Mouse (Mus musculus) lung, embryonic 15.5 days (tissue): ENCODE measurements around the gene Abi3. TPM values are rescaled to one million over a fixed set of nuclear protein-coding genes. Genes with fewer than 3 reads are reported as not detected.

Source experiments
- ATAC-seq: fragments of 200-750 bp; cut with Nextera tagmentation; 2 replicates; pipeline ENCODE4 v1.8.0; 2017; ENCODE audit warnings: moderate number of reproducible peaks, borderline replicate concordance; ENCODE audit not compliant: low FRiP score, low TSS enrichment; ENCODE audit errors: extremely low read depth
- H3K27ac ChIP-seq: fragments of 300-500 bp; sonication (generic); 2 replicates; pipeline ENCODE4 v1.5.1; 2015; ENCODE audit warnings: moderate library complexity, mild to moderate bottlenecking, inconsistent platforms
- H3K27me3 ChIP-seq: fragments of 300-500 bp; sonication (generic); 2 replicates; pipeline ENCODE4 v1.6.1; 2015; ENCODE audit warnings: inconsistent platforms
- H3K36me3 ChIP-seq: fragments of 300-500 bp; sonication (generic); 2 replicates; pipeline ENCODE4 v1.6.1; 2015; ENCODE audit warnings: inconsistent platforms
- H3K4me1 ChIP-seq: fragments of 300-500 bp; sonication (generic); 2 replicates; pipeline ENCODE4 v1.6.1; 2015; ENCODE audit warnings: inconsistent platforms
- H3K4me2 ChIP-seq: fragments of 300-500 bp; sonication (generic); 2 replicates; pipeline ENCODE4 v1.6.1; 2015; ENCODE audit warnings: inconsistent platforms, mild to moderate bottlenecking, moderate library complexity
- H3K4me3 ChIP-seq: fragments of 300-500 bp; sonication (generic); 2 replicates; pipeline ENCODE4 v1.5.1; 2015; ENCODE audit warnings: mild to moderate bottlenecking, inconsistent platforms
- H3K9ac ChIP-seq: fragments of 300-500 bp; sonication (generic); 2 replicates; pipeline ENCODE4 v1.6.1; 2015; ENCODE audit warnings: inconsistent platforms
- H3K9me3 ChIP-seq: fragments of 300-500 bp; sonication (generic); 2 replicates; pipeline ENCODE4 v1.6.1; 2016; ENCODE audit warnings: inconsistent platforms
- WGBS: fragments of 180-500 bp; shearing (Covaris S2); methylation state at CpG from one replicate; pipeline ENCODE4 v1.1.7; 2015; 5-methylcytosine and 5-hydroxymethylcytosine counted together
- polyA plus RNA-seq: library from polyadenylated mRNA; unstranded; fragments of >200 nt; fragmentation: Nextera tagmentation; extraction: Ambion mirVana; gene quantifications from 2 replicates; pipeline ENCODE4 v1.2.1, GENCODE M21; 2015

The Abi3 gene
- polyA plus RNA-seq, 1 experiment from 2014 or later, result 19.7 TPM

- Histone ChIP-seq H3K27me3 (no peaks in the 10 kb centered on the region), H3K36me3 (no peaks in the 10 kb centered on the region), H3K4me2 (peak overlapping the region; percentile 77), H3K4me3 (peak overlapping the region; percentile 72), H3K9ac (peak overlapping the region; percentile 68), H3K9me3 (no peaks in the 10 kb centered on the region), H3K4me1 (peaks cover 15% of the 10 kb centered on the region), H3K27ac (peak overlapping the region; percentile 96)
- WGBS, result 17% methylated on average over 21 of the region's 21 CpGs
- ATAC-seq, result peak; percentile 5; the same call in 1 of the 2 replicates
These were observed 15.6 kb upstream of the Abi3 start for GRCm38 (mm10) chr11:95857716-95858527.

DNA sequence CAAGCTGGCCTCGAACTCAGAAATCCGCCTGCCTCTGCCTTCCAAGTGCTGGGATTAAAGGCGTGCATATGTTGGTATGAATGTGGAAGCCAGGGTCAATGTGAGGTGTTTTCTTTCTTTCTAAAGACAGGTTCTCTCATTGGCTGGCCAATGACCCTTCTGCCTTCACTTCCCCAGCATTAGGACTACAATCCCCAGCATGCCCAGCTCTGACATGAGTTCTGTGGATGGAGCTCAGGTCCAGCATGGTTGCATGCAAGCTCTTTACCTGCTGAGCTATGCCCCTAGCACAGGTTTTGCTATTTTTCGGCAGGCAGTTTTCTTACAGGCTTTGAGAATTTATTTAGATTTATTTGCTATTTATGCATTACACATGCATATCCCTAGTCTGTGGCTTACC is 15.0 kb upstream of the Abi3 start:
- Histone ChIP-seq H3K27ac (no peak overlapping the region), H3K4me1 (peaks cover 15% of the 10 kb centered on the region), H3K4me3 (no peak overlapping the region), H3K9ac (no peak overlapping the region), H3K36me3 (no peaks in the 10 kb centered on the region), H3K9me3 (no peaks in the 10 kb centered on the region), H3K4me2 (0 out of 2 replicates have a peak overlapping the region, but pooled peaks have one; percentile 77), H3K27me3 (no peaks in the 10 kb centered on the region)
- WGBS, result 77% methylated on average over 4 of the region's 4 CpGs
- ATAC-seq, result no peak

- Histone ChIP-seq H3K4me2 (no peak overlapping the region), H3K36me3 (no peaks in the 10 kb centered on the region), H3K4me1 (peaks cover 8% of the 10 kb centered on the region), H3K27me3 (0 out of 2 replicates have a peak, but pooled peaks cover 4% of the 10 kb centered on the region), H3K9ac (no peak overlapping the region), H3K4me3 (no peak overlapping the region), H3K9me3 (no peaks in the 10 kb centered on the region), H3K27ac (no peak overlapping the region)
- WGBS, result 45% methylated on average over 5 of the region's 5 CpGs
- ATAC-seq, result no peak
These were observed 11.4 kb upstream of the Abi3 start for GRCm38 (mm10) chr11:95853684-95854083.

DNA sequence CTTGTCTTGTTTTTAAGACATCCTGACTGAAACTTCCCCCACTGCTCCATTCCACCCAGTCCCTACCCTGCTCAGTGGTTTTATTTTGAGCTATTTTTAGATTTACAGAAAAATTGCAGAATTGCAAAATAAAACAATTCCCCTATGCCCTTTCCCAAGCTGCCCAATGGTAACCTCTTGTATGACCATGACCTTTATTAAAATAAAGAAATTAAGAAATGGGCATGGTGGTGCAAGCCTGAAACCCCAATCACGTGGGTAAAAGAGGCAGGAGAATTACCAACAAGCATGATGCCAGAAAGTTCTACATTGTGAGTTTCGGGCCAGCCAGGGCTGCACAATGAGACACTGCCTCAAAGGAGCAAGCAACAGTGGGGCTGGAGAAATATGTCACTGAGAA is 8.6 kb upstream of the Abi3 start:
- H3K4me1 ChIP-seq, result no peaks in the 10 kb centered on the region
- WGBS, result 74% methylated on average over 2 of the region's 2 CpGs

GRCm38 (mm10) chr11:95844935-95845334 is 2.7 kb upstream of the Abi3 start:
- Histone ChIP-seq H3K27me3 (no peaks in the 10 kb centered on the region), H3K4me1 (no peaks in the 10 kb centered on the region; the same call in 1 of the 2 replicates), H3K9me3 (no peaks in the 10 kb centered on the region), H3K36me3 (no peaks in the 10 kb centered on the region), H3K9ac (no peak overlapping the region), H3K4me2 (no peak overlapping the region), H3K27ac (no peak overlapping the region), H3K4me3 (no peak overlapping the region)
- no peak for ATAC-seq
- WGBS, result 68% methylated on average over 4 of the region's 4 CpGs

More for the DNA sequence above, 8.6 kb upstream of the Abi3 start:
- Histone ChIP-seq H3K9me3 (no peaks in the 10 kb centered on the region), H3K27ac (no peak overlapping the region), H3K27me3 (0 out of 2 replicates have a peak, but pooled peaks cover 4% of the 10 kb centered on the region), H3K36me3 (no peaks in the 10 kb centered on the region), H3K4me2 (no peak overlapping the region), H3K9ac (no peak overlapping the region), H3K4me3 (no peak overlapping the region)
- no peak for ATAC-seq

- 45% methylated on average over 6 of the region's 6 CpGs for WGBS
- Histone ChIP-seq H3K4me3 (no peak overlapping the region), H3K27me3 (no peaks in the 10 kb centered on the region), H3K36me3 (no peaks in the 10 kb centered on the region), H3K4me2 (peak overlapping the region; percentile 9; the same call in 1 of the 2 replicates), H3K9me3 (no peaks in the 10 kb centered on the region), H3K27ac (0 out of 2 replicates have a peak overlapping the region, but pooled peaks have one; percentile 68), H3K4me1 (peaks cover 5% of the 10 kb centered on the region), H3K9ac (no peak overlapping the region)
- ATAC-seq, result no peak
These were observed 1.2 kb upstream of the Abi3 start for GRCm38 (mm10) chr11:95843421-95843950.

DNA sequence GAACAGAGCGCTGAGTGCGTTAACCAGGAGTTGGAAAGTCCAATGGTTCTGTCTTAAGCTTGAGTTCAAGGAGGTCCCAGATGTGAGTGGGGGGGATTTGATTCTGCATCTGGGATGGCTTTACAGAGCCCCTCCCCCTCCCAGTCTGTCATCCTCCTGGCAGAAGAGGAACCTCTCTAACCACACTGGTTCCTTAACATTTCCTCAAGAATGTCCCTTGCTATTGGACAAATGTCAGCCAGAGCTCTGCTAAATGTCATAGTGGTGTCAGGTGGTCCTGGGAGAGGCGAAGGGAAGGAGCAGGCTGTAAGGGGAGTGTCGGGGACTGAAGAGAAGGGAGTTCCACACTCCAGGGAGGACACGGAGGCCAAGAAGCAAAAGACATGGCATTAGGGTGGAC is 677 bp upstream of the Abi3 start:
- H3K4me1 ChIP-seq, result peaks cover 9% of the 10 kb centered on the region
- no peaks in the 10 kb centered on the region for H3K27me3 ChIP-seq
- H3K9me3 ChIP-seq, result no peaks in the 10 kb centered on the region
- no peak overlapping the region for H3K9ac ChIP-seq
- peak overlapping the region; percentile 68 for H3K27ac ChIP-seq
- H3K4me2 ChIP-seq, result peak overlapping the region; percentile 38
- no peaks in the 10 kb centered on the region for H3K36me3 ChIP-seq
- H3K4me3 ChIP-seq, result 0 out of 2 replicates have a peak overlapping the region, but pooled peaks have one; percentile 6
- WGBS, result 63% methylated on average over 5 of the region's 5 CpGs
- no peak for ATAC-seq

DNA sequence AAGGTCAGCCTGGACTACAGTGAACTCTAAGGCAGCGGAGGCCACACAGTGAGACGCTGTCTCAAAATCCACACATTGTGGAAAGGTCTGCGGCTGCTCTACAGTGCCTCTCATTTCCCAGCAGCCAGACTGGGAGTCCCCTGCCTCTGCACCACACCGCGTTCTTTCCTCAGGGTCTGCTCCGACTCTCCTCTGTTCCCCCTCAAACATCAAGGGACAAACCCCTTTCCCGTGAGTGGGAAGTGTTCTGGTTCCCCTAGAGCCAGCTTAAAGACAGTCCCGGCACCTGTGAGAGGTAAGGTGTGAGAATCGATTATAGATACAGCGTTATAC is 812 bp downstream of the Abi3 start:
- Histone ChIP-seq H3K9ac (peak overlapping the region; percentile 26; the same call in 1 of the 2 replicates), H3K9me3 (no peaks in the 10 kb centered on the region), H3K27ac (peak overlapping the region; percentile 53), H3K36me3 (no peaks in the 10 kb centered on the region), H3K4me2 (peak overlapping the region; percentile 44), H3K4me3 (peak overlapping the region; percentile 36), H3K4me1 (peaks cover 24% of the 10 kb centered on the region), H3K27me3 (no peaks in the 10 kb centered on the region)
- ATAC-seq, result no peak
- 54% methylated on average over 10 of the region's 10 CpGs for WGBS

- Histone ChIP-seq H3K4me3 (peak overlapping the region; percentile 36), H3K9me3 (no peaks in the 10 kb centered on the region), H3K27me3 (no peaks in the 10 kb centered on the region), H3K27ac (peak overlapping the region; percentile 53; the same call in 1 of the 2 replicates), H3K4me2 (peak overlapping the region; percentile 44), H3K4me1 (peaks cover 30% of the 10 kb centered on the region), H3K36me3 (no peaks in the 10 kb centered on the region), H3K9ac (no peak overlapping the region)
- 66% methylated on average over 5 of the region's 5 CpGs for whole genome bisulfite sequencing
- ATAC-seq, result no peak
These were observed 1.4 kb downstream of the Abi3 start for GRCm38 (mm10) chr11:95840694-95841497.

DNA sequence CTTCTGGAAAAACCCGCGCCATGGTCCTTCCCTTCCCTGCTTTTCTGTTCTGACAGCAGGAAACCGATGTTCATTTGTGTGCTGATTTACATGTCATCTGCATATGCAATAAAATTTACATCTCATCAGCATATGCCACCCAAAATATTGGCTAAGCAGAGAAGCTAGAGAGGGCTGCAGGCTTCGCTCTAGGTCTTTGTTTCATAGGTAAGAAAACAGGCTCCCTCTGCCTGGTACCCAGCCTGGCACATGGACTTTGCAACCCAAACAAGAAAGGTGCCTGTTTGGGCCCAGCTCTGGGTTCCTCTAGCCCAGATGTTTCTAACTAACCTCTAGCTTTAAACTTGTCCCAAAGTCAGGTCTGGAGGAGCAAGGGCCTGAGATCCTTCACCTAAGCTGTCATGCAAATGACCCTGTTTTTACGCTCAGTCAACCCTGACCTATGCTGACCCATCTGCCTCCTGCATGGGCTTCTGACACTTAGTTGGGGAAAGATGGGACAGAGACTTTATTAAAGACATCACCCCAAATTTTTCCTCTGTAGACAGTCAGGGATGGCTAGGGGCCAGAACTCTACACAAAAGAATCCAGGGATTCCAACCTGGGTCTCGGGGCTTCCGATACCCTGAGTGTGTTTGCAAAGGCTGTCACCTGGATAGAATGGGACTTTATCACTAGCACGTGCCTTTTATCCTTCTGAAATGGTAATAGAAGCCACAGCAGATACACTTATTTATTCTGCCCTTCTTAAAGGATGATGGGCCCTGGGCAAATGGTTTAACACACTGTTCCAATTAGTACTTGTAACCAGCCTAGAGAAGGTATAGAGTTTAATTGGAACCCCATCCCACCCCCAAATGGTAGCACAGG is 3.0 kb downstream of the Abi3 start:
- Histone ChIP-seq H3K36me3 (no peaks in the 10 kb centered on the region), H3K9ac (no peak overlapping the region), H3K4me1 (peaks cover 46% of the 10 kb centered on the region), H3K27ac (no peak overlapping the region), H3K4me2 (peak overlapping the region; percentile 15; the same call in 1 of the 2 replicates), H3K27me3 (peaks cover 10% of the 10 kb centered on the region), H3K4me3 (no peak overlapping the region), H3K9me3 (no peaks in the 10 kb centered on the region)
- ATAC-seq, result no peak
- 66% methylated on average over 8 of the region's 8 CpGs for WGBS

GRCm38 (mm10) chr11:95838598-95838997 is 3.7 kb downstream of the Abi3 start:
- H3K36me3 ChIP-seq, result no peaks in the 10 kb centered on the region
- H3K4me1 ChIP-seq, result peaks cover 53% of the 10 kb centered on the region
- H3K4me2 ChIP-seq, result no peak overlapping the region
- peaks cover 16% of the 10 kb centered on the region for H3K27me3 ChIP-seq
- no peak overlapping the region for H3K9ac ChIP-seq
- WGBS, result 66% methylated on average over 4 of the region's 4 CpGs
- no peaks in the 10 kb centered on the region for H3K9me3 ChIP-seq
- H3K27ac ChIP-seq, result no peak overlapping the region
- no peak for ATAC-seq
- H3K4me3 ChIP-seq, result no peak overlapping the region
